Mouse (Mus musculus): Measurements from ENCODE around the gene Klra8.
"Not testable (repeated sequence)": the region's sequence is repeated elsewhere in the genome, so short reads cannot be mapped to it uniquely, and the experiment has no call there.

Klra8 gene

DNA sequence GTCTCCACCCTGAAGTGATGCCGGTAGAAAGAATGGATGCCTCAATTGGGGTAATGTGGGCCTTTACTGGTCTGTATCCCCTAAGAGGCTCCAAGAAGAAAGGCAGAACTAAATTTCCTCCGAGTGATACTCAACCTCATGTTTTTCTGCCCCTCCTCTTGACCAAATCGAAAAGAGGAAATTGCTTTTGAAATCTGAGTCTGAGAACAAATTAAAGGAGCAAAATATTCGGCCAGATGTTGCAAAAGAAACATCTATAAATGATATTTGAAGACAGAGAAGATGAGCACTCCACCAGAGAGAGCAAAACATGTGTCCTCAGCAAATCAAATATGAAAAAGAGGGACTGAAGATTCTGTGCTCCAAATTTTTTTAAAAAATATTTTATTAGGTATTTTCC is at the start of gene Klra8:
Gene Klra8 (minus strand): TSS at position 101 of the 400 bp plus-strand sequence.
- not testable (repeated sequence) for DNase-seq

DNA sequence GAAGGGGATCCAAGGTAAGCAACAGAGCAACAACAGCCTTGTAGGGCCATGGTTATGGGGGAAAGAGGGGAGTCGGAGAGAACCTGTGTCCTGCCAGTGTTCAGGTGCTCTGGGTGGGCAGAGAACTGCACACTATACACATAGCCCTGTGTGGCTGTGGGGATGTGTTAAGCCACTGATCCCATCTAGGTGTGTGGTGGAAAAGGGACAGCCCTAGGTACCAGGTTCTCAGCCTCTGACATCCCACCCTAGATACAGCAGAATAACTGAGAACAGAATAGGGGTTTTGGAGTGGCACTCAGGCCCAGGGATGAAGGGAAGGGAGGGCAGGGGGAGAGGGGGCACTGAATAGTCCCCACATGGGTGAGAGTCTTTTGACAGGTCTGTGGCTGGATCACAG is 19.2 kb downstream of the Klra8 start:
- DNase-seq, result no peak

DNA sequence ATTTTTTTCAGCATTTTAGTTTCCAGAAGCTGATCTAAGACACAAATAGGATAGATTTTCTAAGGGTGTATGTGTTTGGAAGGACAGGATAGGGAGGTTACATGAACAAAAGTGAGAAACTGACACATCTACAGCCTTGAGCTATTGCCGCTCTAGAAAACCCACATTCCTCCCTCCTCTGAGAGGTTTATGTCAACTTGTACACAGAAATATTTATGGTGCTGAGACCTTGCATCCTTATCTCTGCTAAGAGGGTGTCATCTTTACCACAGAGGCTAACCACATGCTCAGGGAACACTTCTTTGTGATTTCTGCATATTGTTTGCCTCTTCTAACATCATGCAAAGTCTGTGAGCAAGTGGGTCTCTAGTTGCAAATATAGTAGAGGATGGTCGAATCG is 27.0 kb downstream of the Klra8 start:
- not testable (repeated sequence) for DNase-seq

GRCm38 (mm10) chr6:130092336-130092948 is 37.3 kb downstream of the Klra8 start:
- no peak for DNase-seq

DNA sequence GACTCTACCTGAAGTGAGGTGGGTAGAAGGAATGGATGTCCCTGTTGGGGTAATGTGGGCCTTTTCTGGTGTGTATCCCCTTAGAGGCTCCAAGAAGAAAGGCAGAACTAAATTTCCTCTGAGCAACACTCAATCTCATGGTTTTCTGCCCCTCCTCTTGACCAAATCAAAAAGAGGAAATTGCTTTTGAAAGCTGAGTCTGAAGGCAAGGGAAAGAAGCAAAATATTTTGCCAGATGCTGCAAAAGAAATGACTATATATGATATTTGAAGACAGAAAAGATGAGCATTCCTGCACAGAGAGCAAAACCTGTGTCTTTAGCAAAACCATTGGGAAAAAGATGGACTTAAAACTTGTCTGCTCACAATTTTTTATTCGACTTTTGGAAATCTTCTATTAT is 62.5 kb downstream of the Klra8 start, which contains the start of gene Klra4:
Gene Klra4 (minus strand): TSS at position 101 of the 400 bp plus-strand sequence.
- DNase-seq, result not testable (repeated sequence)
